Mouse (Mus musculus) liver, adult 2 months (tissue): ENCODE results near the gene Col25a1.

Source experiments
- CTCF ChIP-seq: fragments of 200-500 bp; IDR thresholded peaks from 2 replicates; pipeline ENCODE4 v1.5.1; 2011; ENCODE audit warnings: low read depth, low read length, control low read depth
- POLR2A ChIP-seq: fragments of 200-500 bp; IDR thresholded peaks from 2 replicates; pipeline ENCODE4 v1.6.1; 2011; ENCODE audit warnings: low read length, control low read depth; ENCODE audit not compliant: insufficient read depth; ENCODE audit errors: extremely low read depth

GRCm38 (mm10) chr3:130180964-130181590 lies 49.8 kb downstream of the Col25a1 start:
- TF ChIP-seq POLR2A (no peak), CTCF (no peak)
